Mouse (Mus musculus): ENCODE measurements around the gene Gm37240.

DNA sequence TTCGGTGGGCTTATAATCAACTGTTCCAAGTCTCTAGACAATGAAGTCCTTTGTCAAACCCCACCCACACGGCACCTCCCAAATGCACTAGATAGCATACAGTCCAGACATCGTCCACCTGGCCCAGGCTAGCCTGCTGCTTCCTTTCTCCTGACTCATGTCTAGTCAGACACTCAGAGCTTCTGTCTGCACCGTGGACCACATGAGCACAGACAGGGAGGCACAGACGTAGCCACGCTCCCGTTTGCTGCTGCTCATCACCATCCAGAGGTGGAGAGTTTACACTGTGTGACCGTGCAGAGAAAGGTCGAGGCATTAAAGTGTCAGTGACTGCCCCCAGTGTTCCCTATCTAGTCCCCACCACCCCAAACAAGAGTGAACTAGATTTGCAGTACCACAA, 1191.9 kb downstream of the Gm37240 start:
- TF ChIP-seq POLR2A (IDR thresholded peaks at IDR 0.05; ENCODE audit: borderline replicate concordance, control insufficient read depth, low read depth, low read length) (no peak), CTCF (IDR thresholded peaks at IDR 0.05; ENCODE audit: control insufficient read depth, insufficient read depth, low read length) (no peak)
